Mouse (Mus musculus): Measurements from ENCODE around the gene Rapgef3.

Rapgef3 gene

GRCm38 (mm10) chr15:97793386-97794153, 25.8 kb upstream of the Rapgef3 start:
- DNase-seq (ENCODE audit: low spot score) = no peak

GRCm38 (mm10) chr15:97791126-97791700, 23.4 kb upstream of the Rapgef3 start:
- DNase-seq (ENCODE audit: low spot score) = no peak

GRCm38 (mm10) chr15:97789761-97790505, 22.2 kb upstream of the Rapgef3 start:
- DNase-seq (ENCODE audit: low spot score) = peak; percentile 77

- DNase-seq (ENCODE audit: low spot score) = no peak
Observed at GRCm38 (mm10) chr15:97788821-97789220, 21.0 kb upstream of the Rapgef3 start.

GRCm38 (mm10) chr15:97787799-97788667, 20.3 kb upstream of the Rapgef3 start:
- DNase-seq (ENCODE audit: low spot score) = no peak

- no peak for DNase-seq (ENCODE audit: low spot score)
Observed at GRCm38 (mm10) chr15:97787148-97787798, 19.5 kb upstream of the Rapgef3 start.

GRCm38 (mm10) chr15:97786412-97787112, 18.8 kb upstream of the Rapgef3 start:
- DNase-seq (ENCODE audit: low spot score) = no peak

GRCm38 (mm10) chr15:97785731-97786411, 18.1 kb upstream of the Rapgef3 start:
- no peak for DNase-seq (ENCODE audit: low spot score)

- no peak for DNase-seq (ENCODE audit: low spot score)
Observed at GRCm38 (mm10) chr15:97784561-97785161, 16.9 kb upstream of the Rapgef3 start.

- DNase-seq (ENCODE audit: low spot score) = peak; percentile 95
Observed at GRCm38 (mm10) chr15:97784092-97784559, 16.4 kb upstream of the Rapgef3 start.

GRCm38 (mm10) chr15:97782749-97783105, 15.0 kb upstream of the Rapgef3 start:
- peak; percentile 90 for DNase-seq (ENCODE audit: low spot score)

- DNase-seq (ENCODE audit: low spot score) = no peak
Observed at GRCm38 (mm10) chr15:97781961-97782748, 14.4 kb upstream of the Rapgef3 start.

GRCm38 (mm10) chr15:97780611-97781031, 12.8 kb upstream of the Rapgef3 start:
- no peak for DNase-seq (ENCODE audit: low spot score)

GRCm38 (mm10) chr15:97779576-97779975, 11.8 kb upstream of the Rapgef3 start:
- DNase-seq (ENCODE audit: low spot score) = no peak

GRCm38 (mm10) chr15:97778311-97779098, 10.7 kb upstream of the Rapgef3 start, which contains the start of gene Slc48a1:
Slc48a1 (plus strand) TSS chr15:97778520.
- DNase-seq (ENCODE audit: low spot score) = no peak

GRCm38 (mm10) chr15:97776919-97777318, 9.1 kb upstream of the Rapgef3 start:
- DNase-seq (ENCODE audit: low spot score) = no peak

GRCm38 (mm10) chr15:97776514-97776913, 8.7 kb upstream of the Rapgef3 start:
- peak; percentile 91 for DNase-seq (ENCODE audit: low spot score)

GRCm38 (mm10) chr15:97773961-97774370, 6.2 kb upstream of the Rapgef3 start:
- DNase-seq (ENCODE audit: low spot score) = no peak
